Mouse (Mus musculus): ENCODE data around the gene Ing1. TPM values are rescaled to one million over a fixed set of nuclear protein-coding genes. Genes with fewer than 3 reads are reported as not detected.

Gene Ing1
- polyA plus RNA-seq, 1 experiment from 2014 or later = 29.1 TPM

DNA sequence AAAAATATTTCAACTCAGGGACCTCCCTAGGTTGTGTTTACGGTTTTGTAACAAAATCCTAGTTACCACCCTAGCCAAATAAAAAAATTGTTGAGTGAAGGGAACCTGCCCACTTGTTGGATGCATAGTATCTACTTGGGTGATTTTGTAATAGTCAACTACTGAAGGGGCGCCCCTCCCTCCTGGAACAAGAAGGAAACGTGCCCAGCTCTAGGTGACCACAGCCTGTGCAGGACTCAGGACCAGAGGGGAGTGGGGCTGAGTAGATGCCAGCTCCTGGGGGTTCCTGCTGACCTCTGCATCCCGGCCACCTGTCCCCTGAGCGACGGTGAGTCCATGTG, 37.3 kb upstream of the Ing1 start:
- no peaks in the 10 kb centered on the region for H3K4me1 ChIP-seq (ENCODE audit: control insufficient read depth, insufficient read depth, low read length)
- no peak overlapping the region for H3K27ac ChIP-seq (ENCODE audit: low read length)
- ATAC-seq (replicated peaks; ENCODE audit: extremely low read depth, insufficient read depth, low FRiP score) = no peak
- WGBS = 78% methylated on average over 6 of the region's 6 CpGs
- no peak overlapping the region for H3K9ac ChIP-seq (ENCODE audit: low read length)
- no peaks in the 10 kb centered on the region for H3K9me3 ChIP-seq (replicated peaks; ENCODE audit: control insufficient read depth, low read length)
- H3K27me3 ChIP-seq (ENCODE audit: control insufficient read depth, insufficient read depth, low read length) = no peaks in the 10 kb centered on the region
- peaks cover 10% of the 10 kb centered on the region for H3K36me3 ChIP-seq (ENCODE audit: control insufficient read depth, insufficient read depth)
- no peak overlapping the region for H3K4me3 ChIP-seq (ENCODE audit: low read length)
- no peak overlapping the region for H3K4me2 ChIP-seq (ENCODE audit: low read depth, low read length)

- Histone ChIP-seq H3K4me1 (ENCODE audit: control insufficient read depth, insufficient read depth, low read length) (no peaks in the 10 kb centered on the region), H3K36me3 (ENCODE audit: control insufficient read depth, insufficient read depth) (peaks cover 6% of the 10 kb centered on the region), H3K9me3 (replicated peaks; ENCODE audit: control insufficient read depth, low read length) (no peaks in the 10 kb centered on the region), H3K27ac (ENCODE audit: low read length) (no peak overlapping the region), H3K27me3 (ENCODE audit: control insufficient read depth, insufficient read depth, low read length) (no peaks in the 10 kb centered on the region), H3K9ac (ENCODE audit: low read length) (no peak overlapping the region), H3K4me2 (ENCODE audit: low read depth, low read length) (no peak overlapping the region), H3K4me3 (ENCODE audit: low read length) (no peak overlapping the region)
- WGBS = 81% methylated on average over 11 of the region's 11 CpGs
- ATAC-seq (replicated peaks; ENCODE audit: extremely low read depth, insufficient read depth, low FRiP score) = no peak
Measured at GRCm38 (mm10) chr8:11518676-11519075, 36.7 kb upstream of the Ing1 start.

GRCm38 (mm10) chr8:11523331-11523730, 32.0 kb upstream of the Ing1 start:
- no peak for ATAC-seq (replicated peaks; ENCODE audit: extremely low read depth, insufficient read depth, low FRiP score)
- H3K36me3 ChIP-seq (ENCODE audit: control insufficient read depth, insufficient read depth) = no peaks in the 10 kb centered on the region; the same call in none of the 2 replicates
- H3K9ac ChIP-seq (ENCODE audit: low read length) = no peak overlapping the region
- H3K4me2 ChIP-seq (ENCODE audit: low read depth, low read length) = no peak overlapping the region
- H3K4me3 ChIP-seq (ENCODE audit: low read length) = no peak overlapping the region
- no peak overlapping the region for H3K27ac ChIP-seq (ENCODE audit: low read length)
- no peaks in the 10 kb centered on the region for H3K27me3 ChIP-seq (ENCODE audit: control insufficient read depth, insufficient read depth, low read length)
- no peaks in the 10 kb centered on the region for H3K4me1 ChIP-seq (ENCODE audit: control insufficient read depth, insufficient read depth, low read length)
- no peaks in the 10 kb centered on the region for H3K9me3 ChIP-seq (replicated peaks; ENCODE audit: control insufficient read depth, low read length)
- WGBS = 78% methylated on average over 3 of the region's 3 CpGs

GRCm38 (mm10) chr8:11530155-11530770, 25.1 kb upstream of the Ing1 start:
- H3K27me3 ChIP-seq (ENCODE audit: control insufficient read depth, insufficient read depth, low read length) = no peaks in the 10 kb centered on the region
- peaks cover 23% of the 10 kb centered on the region for H3K36me3 ChIP-seq (ENCODE audit: control insufficient read depth, insufficient read depth)
- no peak overlapping the region for H3K27ac ChIP-seq (ENCODE audit: low read length)
- WGBS = 76% methylated on average over 18 of the region's 18 CpGs
- no peaks in the 10 kb centered on the region for H3K9me3 ChIP-seq (replicated peaks; ENCODE audit: control insufficient read depth, low read length)
- no peak for ATAC-seq (replicated peaks; ENCODE audit: extremely low read depth, insufficient read depth, low FRiP score)
- no peak overlapping the region for H3K4me3 ChIP-seq (ENCODE audit: low read length)
- H3K4me1 ChIP-seq (ENCODE audit: control insufficient read depth, insufficient read depth, low read length) = no peaks in the 10 kb centered on the region
- H3K4me2 ChIP-seq (ENCODE audit: low read depth, low read length) = no peak overlapping the region
- no peak overlapping the region for H3K9ac ChIP-seq (ENCODE audit: low read length)

DNA sequence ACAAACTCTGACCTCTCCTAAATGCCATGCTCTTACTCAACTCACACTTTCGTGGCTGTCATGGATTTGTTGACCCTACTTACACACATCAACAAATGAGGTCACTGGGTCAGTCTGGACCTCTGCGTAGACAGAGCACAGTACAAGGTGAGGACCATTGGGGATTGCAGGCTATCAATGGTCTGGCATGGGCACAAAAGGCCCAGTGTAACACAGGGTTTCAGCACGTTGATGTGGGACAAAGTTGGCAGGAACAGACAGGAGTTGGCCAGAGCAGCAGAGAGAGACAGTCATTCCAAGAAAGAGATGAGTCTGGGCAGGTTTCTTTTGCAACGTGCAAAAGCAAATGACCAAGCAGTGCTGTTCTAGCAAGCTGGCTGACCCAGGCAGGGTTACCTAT, 24.5 kb upstream of the Ing1 start:
- H3K4me2 ChIP-seq (ENCODE audit: low read depth, low read length) = no peak overlapping the region
- H3K27ac ChIP-seq (ENCODE audit: low read length) = no peak overlapping the region
- no peaks in the 10 kb centered on the region for H3K4me1 ChIP-seq (ENCODE audit: control insufficient read depth, insufficient read depth, low read length)
- H3K27me3 ChIP-seq (ENCODE audit: control insufficient read depth, insufficient read depth, low read length) = no peaks in the 10 kb centered on the region
- H3K4me3 ChIP-seq (ENCODE audit: low read length) = no peak overlapping the region
- H3K36me3 ChIP-seq (ENCODE audit: control insufficient read depth, insufficient read depth) = peaks cover 23% of the 10 kb centered on the region
- H3K9ac ChIP-seq (ENCODE audit: low read length) = no peak overlapping the region
- 71% methylated on average over 4 of the region's 4 CpGs for WGBS
- H3K9me3 ChIP-seq (replicated peaks; ENCODE audit: control insufficient read depth, low read length) = no peaks in the 10 kb centered on the region
- no peak for ATAC-seq (replicated peaks; ENCODE audit: extremely low read depth, insufficient read depth, low FRiP score)

DNA sequence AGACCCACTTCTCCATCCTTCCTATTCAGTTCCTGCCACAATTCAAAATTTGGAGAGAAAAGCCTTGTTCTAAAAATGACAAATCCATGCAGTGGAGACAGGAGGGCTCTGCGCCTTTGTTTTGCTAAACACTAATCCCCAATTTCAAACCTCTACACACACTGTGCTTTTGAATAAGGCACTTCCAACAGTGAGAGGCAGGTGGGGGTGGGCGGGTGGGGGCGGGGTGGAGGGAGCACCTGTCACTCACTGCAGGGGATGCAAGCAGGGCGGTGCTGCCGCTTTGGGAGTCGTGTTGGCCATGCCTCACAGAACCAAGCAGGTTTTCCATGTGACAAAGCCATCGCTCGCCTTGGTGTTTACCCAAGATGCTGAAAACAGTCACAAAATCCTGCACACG, 20.9 kb upstream of the Ing1 start:
- Histone ChIP-seq H3K9me3 (replicated peaks; ENCODE audit: control insufficient read depth, low read length) (no peaks in the 10 kb centered on the region), H3K27me3 (ENCODE audit: control insufficient read depth, insufficient read depth, low read length) (no peaks in the 10 kb centered on the region), H3K4me3 (ENCODE audit: low read length) (no peak overlapping the region), H3K4me2 (ENCODE audit: low read depth, low read length) (no peak overlapping the region), H3K36me3 (ENCODE audit: control insufficient read depth, insufficient read depth) (peaks cover 30% of the 10 kb centered on the region), H3K4me1 (ENCODE audit: control insufficient read depth, insufficient read depth, low read length) (no peaks in the 10 kb centered on the region), H3K9ac (ENCODE audit: low read length) (no peak overlapping the region), H3K27ac (ENCODE audit: low read length) (no peak overlapping the region)
- WGBS = 59% methylated on average over 9 of the region's 9 CpGs
- ATAC-seq (replicated peaks; ENCODE audit: extremely low read depth, insufficient read depth, low FRiP score) = no peak

DNA sequence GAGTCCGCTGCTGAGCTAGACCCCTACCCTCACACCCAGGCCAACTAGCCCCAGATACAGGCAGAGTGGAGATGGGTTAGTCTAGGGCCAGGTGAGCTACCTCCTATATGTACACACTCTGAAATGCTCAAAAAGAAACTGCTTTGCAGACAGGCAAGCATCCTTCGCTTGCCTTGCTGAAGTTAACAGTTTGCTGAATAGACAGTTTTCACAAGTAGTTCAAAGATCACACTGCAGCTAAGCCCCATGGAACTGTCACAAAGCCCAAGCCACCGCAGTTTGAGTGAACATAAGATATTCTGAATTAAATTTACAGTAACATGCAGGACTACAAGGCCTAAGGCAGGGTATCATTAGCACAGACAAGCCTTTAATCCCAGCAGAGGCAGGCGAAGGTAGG, 16.3 kb upstream of the Ing1 start:
- Histone ChIP-seq H3K9ac (ENCODE audit: low read length) (no peak overlapping the region), H3K9me3 (replicated peaks; ENCODE audit: control insufficient read depth, low read length) (no peaks in the 10 kb centered on the region), H3K4me2 (ENCODE audit: low read depth, low read length) (no peak overlapping the region), H3K27me3 (ENCODE audit: control insufficient read depth, insufficient read depth, low read length) (no peaks in the 10 kb centered on the region), H3K4me1 (ENCODE audit: control insufficient read depth, insufficient read depth, low read length) (0 out of 2 replicates have a peak, but pooled peaks cover 2% of the 10 kb centered on the region), H3K36me3 (ENCODE audit: control insufficient read depth, insufficient read depth) (peaks cover 36% of the 10 kb centered on the region), H3K27ac (ENCODE audit: low read length) (no peak overlapping the region), H3K4me3 (ENCODE audit: low read length) (no peak overlapping the region)
- WGBS = 91% methylated on average over 4 of the region's 4 CpGs
- ATAC-seq (replicated peaks; ENCODE audit: extremely low read depth, insufficient read depth, low FRiP score) = no peak

DNA sequence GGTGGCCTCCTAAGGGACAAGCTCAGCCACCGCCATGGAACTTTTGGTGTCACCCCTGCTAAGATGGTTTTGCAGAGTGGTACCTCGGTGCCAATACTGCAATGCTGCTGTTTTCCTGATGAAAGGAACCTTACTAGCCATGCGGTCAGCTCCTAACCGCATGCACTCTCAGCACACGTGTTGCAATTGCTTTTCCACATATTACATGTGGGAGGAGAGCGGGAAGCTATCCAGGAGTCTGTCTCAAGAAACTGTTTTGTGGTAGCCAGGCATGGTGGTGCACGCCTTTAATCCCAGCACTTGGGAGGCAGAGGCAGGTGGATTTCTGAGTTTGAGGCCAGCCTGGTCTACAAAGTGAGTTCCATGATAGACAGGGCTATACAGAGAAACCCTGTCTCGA, 15.2 kb upstream of the Ing1 start:
- Histone ChIP-seq H3K9ac (ENCODE audit: low read length) (no peak overlapping the region), H3K27me3 (ENCODE audit: control insufficient read depth, insufficient read depth, low read length) (no peaks in the 10 kb centered on the region), H3K4me1 (ENCODE audit: control insufficient read depth, insufficient read depth, low read length) (0 out of 2 replicates have a peak, but pooled peaks cover 2% of the 10 kb centered on the region), H3K4me3 (ENCODE audit: low read length) (no peak overlapping the region), H3K4me2 (ENCODE audit: low read depth, low read length) (no peak overlapping the region), H3K36me3 (ENCODE audit: control insufficient read depth, insufficient read depth) (peaks cover 31% of the 10 kb centered on the region), H3K9me3 (replicated peaks; ENCODE audit: control insufficient read depth, low read length) (no peaks in the 10 kb centered on the region), H3K27ac (ENCODE audit: low read length) (no peak overlapping the region)
- WGBS = 94% methylated on average over 8 of the region's 8 CpGs
- ATAC-seq (replicated peaks; ENCODE audit: extremely low read depth, insufficient read depth, low FRiP score) = no peak

DNA sequence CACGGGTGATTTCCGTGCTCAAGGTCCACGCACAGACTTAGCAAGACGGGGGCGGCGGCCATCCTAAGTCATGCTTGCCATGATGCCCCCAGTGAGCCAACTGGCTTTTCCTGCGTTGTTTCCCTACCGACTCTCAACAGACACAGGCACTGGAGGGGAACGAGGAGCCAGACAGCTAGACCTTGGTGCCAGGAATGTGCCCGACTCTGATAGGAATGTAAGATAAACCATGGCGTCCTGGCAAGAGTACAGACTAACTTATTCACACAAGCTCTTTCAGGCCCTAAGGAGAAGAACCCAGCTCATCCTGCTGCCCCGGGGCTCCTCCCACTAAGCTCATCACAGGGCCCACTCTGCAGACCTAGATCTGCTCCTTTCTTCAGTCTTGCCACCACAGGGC, 13.3 kb upstream of the Ing1 start:
- Histone ChIP-seq H3K4me2 (ENCODE audit: low read depth, low read length) (no peak overlapping the region), H3K36me3 (ENCODE audit: control insufficient read depth, insufficient read depth) (peaks cover 28% of the 10 kb centered on the region), H3K4me3 (ENCODE audit: low read length) (no peak overlapping the region), H3K9me3 (replicated peaks; ENCODE audit: control insufficient read depth, low read length) (no peaks in the 10 kb centered on the region), H3K27me3 (ENCODE audit: control insufficient read depth, insufficient read depth, low read length) (no peaks in the 10 kb centered on the region), H3K9ac (ENCODE audit: low read length) (no peak overlapping the region), H3K4me1 (ENCODE audit: control insufficient read depth, insufficient read depth, low read length) (0 out of 2 replicates have a peak, but pooled peaks cover 2% of the 10 kb centered on the region), H3K27ac (ENCODE audit: low read length) (no peak overlapping the region)
- no peak; the same call in 1 of the 2 replicates for ATAC-seq (replicated peaks; ENCODE audit: extremely low read depth, insufficient read depth, low FRiP score)
- 75% methylated on average over 12 of the region's 12 CpGs for WGBS

Data from heart, embryonic 16.5 days (tissue).